Mouse (Mus musculus) lung, embryonic 16.5 days (tissue): Measurements from ENCODE around the gene Pla2g15. TPM values are rescaled to one million over a fixed set of nuclear protein-coding genes. Genes with fewer than 3 reads are reported as not detected.

Experiments used
- ATAC-seq: fragments of 200-750 bp; cut with Nextera tagmentation; 2 replicates; pipeline ENCODE4 v1.8.0; 2017; ENCODE audit warnings: low read depth, mild to moderate bottlenecking, moderate library complexity
- H3K27ac ChIP-seq: fragments of 300-500 bp; sonication (generic); 2 replicates; pipeline ENCODE4 v1.5.1; 2014; ENCODE audit warnings: mild to moderate bottlenecking, control low read depth, low read length
- H3K27me3 ChIP-seq: fragments of 300-500 bp; sonication (generic); 2 replicates; pipeline ENCODE4 v1.6.1; 2014; ENCODE audit warnings: low read depth, low read length, mixed read lengths; ENCODE audit not compliant: control insufficient read depth, insufficient read depth
- H3K36me3 ChIP-seq: fragments of 300-500 bp; sonication (generic); 2 replicates; pipeline ENCODE4 v1.6.1; 2014; ENCODE audit warnings: low read length; ENCODE audit not compliant: control insufficient read depth, insufficient read depth
- H3K4me1 ChIP-seq: fragments of 300-500 bp; sonication (generic); replicated peaks from 2 replicates; pipeline ENCODE4 v1.6.1; 2014; ENCODE audit warnings: low read length, mixed read lengths; ENCODE audit not compliant: control insufficient read depth, insufficient read depth
- H3K4me2 ChIP-seq: fragments of 300-500 bp; sonication (generic); 2 replicates; pipeline ENCODE4 v1.6.1; 2014; ENCODE audit warnings: low read depth, low read length, control low read depth
- H3K4me3 ChIP-seq: fragments of 300-500 bp; sonication (generic); 2 replicates; pipeline ENCODE4 v1.5.1; 2014; ENCODE audit warnings: mild to moderate bottlenecking, low read length, control low read depth
- H3K9ac ChIP-seq: fragments of 300-500 bp; sonication (generic); 2 replicates; pipeline ENCODE4 v1.6.1; 2014; ENCODE audit warnings: low read length, control low read depth
- H3K9me3 ChIP-seq: fragments of 300-500 bp; sonication (generic); 2 replicates; pipeline ENCODE4 v1.6.1; 2016; ENCODE audit warnings: low read length; ENCODE audit not compliant: control insufficient read depth
- WGBS: fragments of 180-500 bp; shearing (Covaris S2); extraction: QIAGEN DNeasy Blood & Tissue Kit; methylation state at CpG from one replicate; pipeline ENCODE4 v1.1.7; 2014; 5-methylcytosine and 5-hydroxymethylcytosine counted together
- polyA plus RNA-seq: library from polyadenylated mRNA; unstranded; fragments of >200 nt; fragmentation: Nextera tagmentation; extraction: Ambion mirVana; gene quantifications from 2 replicates; pipeline ENCODE4 v1.2.1, GENCODE M21; 2015

The Pla2g15 gene
- polyA plus RNA-seq, 1 experiment from 2014 or later: 12.8 TPM

GRCm38 (mm10) chr8:106123443-106123842, 26.8 kb upstream of the Pla2g15 start:
- Histone ChIP-seq H3K9ac (no peak overlapping the region), H3K27me3 (no peaks in the 10 kb centered on the region), H3K9me3 (no peaks in the 10 kb centered on the region), H3K4me1 (no peaks in the 10 kb centered on the region), H3K4me2 (no peak overlapping the region), H3K36me3 (0 out of 2 replicates have a peak, but pooled peaks cover 2% of the 10 kb centered on the region), H3K27ac (no peak overlapping the region), H3K4me3 (no peak overlapping the region)
- ATAC-seq: no peak
- 81% methylated on average over 3 of the region's 3 CpGs for WGBS

- H3K9me3 ChIP-seq: no peaks in the 10 kb centered on the region
- no peaks in the 10 kb centered on the region for H3K27me3 ChIP-seq
- 78% methylated on average over 1 of the region's 1 CpGs for WGBS
- no peaks in the 10 kb centered on the region for H3K4me1 ChIP-seq
- H3K9ac ChIP-seq: no peak overlapping the region
- peaks cover 8% of the 10 kb centered on the region for H3K36me3 ChIP-seq
- H3K27ac ChIP-seq: no peak overlapping the region
- H3K4me2 ChIP-seq: no peak overlapping the region
- no peak for ATAC-seq
- H3K4me3 ChIP-seq: no peak overlapping the region
Measured at GRCm38 (mm10) chr8:106126055-106126454, 24.1 kb upstream of the Pla2g15 start.

DNA sequence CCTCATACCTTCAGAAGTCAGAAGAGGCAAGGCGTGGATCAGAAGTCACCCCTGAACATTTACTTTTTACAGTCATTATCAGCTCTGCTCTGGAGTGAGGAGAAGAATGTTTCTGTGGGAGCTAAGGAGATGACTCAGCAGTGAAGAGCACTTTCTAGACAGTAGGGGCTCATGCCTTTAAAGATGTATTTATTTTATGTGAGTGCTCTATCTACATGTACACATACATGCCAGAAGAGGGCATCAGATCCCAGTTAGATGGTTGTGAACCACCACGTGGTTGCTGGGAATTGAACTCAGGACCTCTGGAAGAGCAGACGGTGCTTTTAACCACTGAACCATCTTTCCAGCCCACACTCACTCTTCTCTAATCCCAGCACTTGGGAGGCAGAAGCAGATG, 23.1 kb upstream of the Pla2g15 start:
- peaks cover 15% of the 10 kb centered on the region for H3K36me3 ChIP-seq

DNA sequence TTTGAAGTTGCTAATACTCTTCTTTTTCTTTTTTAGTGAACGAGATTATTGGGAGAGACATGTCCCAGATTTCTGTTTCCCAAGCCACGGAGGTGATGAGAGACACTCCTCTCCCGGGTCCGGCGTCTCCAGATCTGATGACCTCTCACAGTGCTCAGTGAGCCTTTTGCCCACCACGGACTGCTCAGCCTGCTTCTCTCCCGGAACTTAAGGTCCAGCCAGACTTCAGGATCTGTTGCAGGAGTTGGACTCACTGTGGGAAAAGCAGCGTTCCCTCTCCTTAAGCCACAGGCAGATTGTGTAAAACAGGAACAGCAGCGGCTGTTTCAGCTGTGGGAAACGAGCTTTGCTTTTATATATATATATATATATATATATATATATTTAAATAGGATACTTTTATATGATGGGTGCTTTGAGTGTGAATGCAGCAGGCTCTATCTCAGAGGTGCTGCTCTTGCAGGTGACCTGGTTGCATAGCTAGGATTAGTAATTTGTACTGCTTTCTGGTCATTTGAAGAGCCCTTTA, 22.3 kb upstream of the Pla2g15 start:
- H3K9me3 ChIP-seq: no peaks in the 10 kb centered on the region
- H3K4me1 ChIP-seq: no peaks in the 10 kb centered on the region
- WGBS: 83% methylated on average over 10 of the region's 10 CpGs
- no peak overlapping the region for H3K4me3 ChIP-seq
- ATAC-seq: no peak
- no peaks in the 10 kb centered on the region for H3K27me3 ChIP-seq
- no peak overlapping the region for H3K27ac ChIP-seq
- H3K4me2 ChIP-seq: no peak overlapping the region
- H3K9ac ChIP-seq: no peak overlapping the region
- H3K36me3 ChIP-seq: peaks cover 23% of the 10 kb centered on the region

More for the DNA sequence above, 23.1 kb upstream of the Pla2g15 start:
- Histone ChIP-seq H3K9ac (no peak overlapping the region), H3K4me3 (no peak overlapping the region), H3K4me1 (no peaks in the 10 kb centered on the region), H3K27me3 (no peaks in the 10 kb centered on the region), H3K9me3 (no peaks in the 10 kb centered on the region), H3K4me2 (no peak overlapping the region), H3K27ac (no peak overlapping the region)
- WGBS: 58% methylated on average over 3 of the region's 3 CpGs
- peak; percentile 52; the same call in 1 of the 2 replicates for ATAC-seq

GRCm38 (mm10) chr8:106129232-106129930, 20.8 kb upstream of the Pla2g15 start:
- Histone ChIP-seq H3K9ac (no peak overlapping the region), H3K4me2 (no peak overlapping the region), H3K9me3 (no peaks in the 10 kb centered on the region), H3K27me3 (no peaks in the 10 kb centered on the region; the same call in 1 of the 2 replicates), H3K36me3 (peaks cover 21% of the 10 kb centered on the region), H3K4me1 (0 out of 2 replicates have a peak, but pooled peaks cover 3% of the 10 kb centered on the region), H3K27ac (no peak overlapping the region), H3K4me3 (no peak overlapping the region)
- ATAC-seq: no peak

DNA sequence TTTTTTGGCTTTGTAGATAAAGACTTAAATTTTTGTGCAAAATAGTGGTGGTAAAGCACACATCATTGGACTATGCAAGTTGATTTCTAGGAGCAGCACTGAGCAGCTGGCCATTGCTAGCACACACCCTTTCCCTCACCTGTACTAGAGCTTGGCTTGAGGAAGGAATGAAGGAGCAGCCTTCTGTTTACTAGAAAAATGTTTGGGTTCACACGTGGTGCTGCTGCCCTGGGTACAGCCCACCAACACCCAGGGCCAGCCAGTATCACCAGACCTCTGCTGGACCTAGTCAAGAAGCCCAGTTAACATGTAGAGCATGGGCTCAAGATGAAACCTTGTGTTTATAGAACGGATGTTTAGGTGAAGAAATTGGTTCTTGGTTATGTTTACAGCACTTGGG, 20.2 kb upstream of the Pla2g15 start:
- H3K27ac ChIP-seq: no peak overlapping the region
- H3K9ac ChIP-seq: no peak overlapping the region
- H3K4me3 ChIP-seq: no peak overlapping the region
- 72% methylated on average over 2 of the region's 2 CpGs for WGBS
- peaks cover 5% of the 10 kb centered on the region for H3K27me3 ChIP-seq
- no peak overlapping the region for H3K4me2 ChIP-seq
- H3K4me1 ChIP-seq: 0 out of 2 replicates have a peak, but pooled peaks cover 3% of the 10 kb centered on the region
- ATAC-seq: no peak
- H3K36me3 ChIP-seq: peaks cover 21% of the 10 kb centered on the region
- no peaks in the 10 kb centered on the region for H3K9me3 ChIP-seq

DNA sequence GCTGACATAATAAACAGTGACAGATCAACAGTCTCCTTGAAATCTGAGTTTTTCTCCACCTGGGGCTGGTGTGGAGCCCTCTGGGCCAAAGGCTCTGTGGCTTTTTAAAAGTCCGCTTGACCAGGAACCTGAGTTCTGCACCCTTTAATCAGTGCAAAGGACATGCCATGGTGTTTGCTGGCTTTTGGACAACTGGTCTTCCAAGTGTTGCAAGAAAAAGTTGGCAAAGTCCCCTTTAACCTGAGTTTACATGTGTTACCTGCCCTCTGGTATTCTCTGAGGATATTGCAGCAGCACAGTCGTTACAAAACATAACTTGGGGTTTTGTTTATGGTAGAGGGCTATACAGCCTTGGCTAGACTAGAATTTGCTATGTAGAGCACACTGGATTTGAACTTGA, 19.7 kb upstream of the Pla2g15 start:
- no peak overlapping the region for H3K4me3 ChIP-seq
- 78% methylated on average over 2 of the region's 2 CpGs for WGBS
- H3K9me3 ChIP-seq: no peaks in the 10 kb centered on the region
- no peak overlapping the region for H3K9ac ChIP-seq
- H3K36me3 ChIP-seq: peaks cover 21% of the 10 kb centered on the region
- H3K27me3 ChIP-seq: peaks cover 10% of the 10 kb centered on the region
- H3K4me1 ChIP-seq: 0 out of 2 replicates have a peak, but pooled peaks cover 3% of the 10 kb centered on the region
- ATAC-seq: no peak
- no peak overlapping the region for H3K4me2 ChIP-seq
- no peak overlapping the region for H3K27ac ChIP-seq

DNA sequence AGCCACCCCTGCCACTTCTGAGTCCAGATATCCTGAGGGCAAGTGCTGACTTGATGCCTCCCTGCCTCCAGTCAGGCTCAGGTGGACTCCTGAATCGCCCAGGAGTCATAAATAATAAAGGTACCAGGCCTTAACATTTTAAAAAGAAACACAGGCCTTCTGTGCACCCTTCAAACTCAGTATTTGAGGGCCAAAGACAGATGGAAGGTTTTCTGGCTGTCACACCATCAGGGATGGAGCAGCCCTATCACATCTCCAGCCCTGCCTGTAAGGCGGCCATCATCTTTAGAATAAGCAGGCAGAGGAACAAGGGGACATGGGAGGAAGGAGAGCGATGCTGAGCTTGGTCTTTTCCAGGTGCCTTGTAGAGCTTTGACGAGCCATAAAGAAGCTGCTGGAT, 19.2 kb upstream of the Pla2g15 start:
- Histone ChIP-seq H3K27me3 (peaks cover 12% of the 10 kb centered on the region), H3K9me3 (no peaks in the 10 kb centered on the region), H3K4me3 (no peak overlapping the region), H3K36me3 (peaks cover 21% of the 10 kb centered on the region), H3K4me2 (no peak overlapping the region), H3K9ac (no peak overlapping the region), H3K27ac (no peak overlapping the region), H3K4me1 (0 out of 2 replicates have a peak, but pooled peaks cover 3% of the 10 kb centered on the region)
- no peak for ATAC-seq
- WGBS: 84% methylated on average over 4 of the region's 4 CpGs

DNA sequence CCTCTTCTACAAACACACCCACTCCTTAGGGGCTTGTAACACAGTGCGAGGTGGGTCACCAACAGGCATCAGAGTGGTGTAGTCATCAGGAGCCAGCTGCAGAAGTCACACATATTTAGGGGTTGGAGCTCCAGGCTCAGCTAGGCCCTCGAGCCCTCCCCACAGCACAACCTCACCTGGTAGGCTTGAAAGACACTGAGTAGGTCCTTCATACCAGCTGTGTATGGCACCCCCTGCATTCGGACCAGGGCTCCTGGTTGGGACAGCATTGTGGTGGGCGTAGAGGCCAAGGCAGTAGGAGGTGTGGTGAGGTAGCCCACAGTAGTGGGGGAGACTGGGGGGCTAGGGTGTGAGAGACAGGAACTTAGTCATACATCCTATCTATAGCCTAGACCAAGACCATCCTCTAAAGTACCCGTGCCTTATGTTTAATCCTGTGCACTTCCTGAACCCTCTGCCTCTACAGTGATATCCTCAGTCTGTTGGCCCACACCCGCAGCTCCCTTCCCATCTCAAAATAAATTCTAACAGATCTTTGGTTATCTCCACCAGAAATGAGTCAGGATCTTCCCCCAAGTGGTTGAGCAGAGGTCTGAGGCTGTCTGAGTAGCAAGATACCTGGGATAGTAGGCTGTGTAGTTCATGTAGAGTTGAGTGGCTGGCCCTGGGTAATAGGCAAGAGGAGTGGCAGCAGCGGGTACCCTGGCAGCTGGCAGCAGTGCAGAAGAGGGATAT, 18.5 kb upstream of the Pla2g15 start:
- no peak overlapping the region for H3K4me3 ChIP-seq
- 77% methylated on average over 7 of the region's 7 CpGs for WGBS
- H3K9me3 ChIP-seq: no peaks in the 10 kb centered on the region
- peaks cover 16% of the 10 kb centered on the region for H3K27me3 ChIP-seq
- peaks cover 5% of the 10 kb centered on the region; the same call in 1 of the 2 replicates for H3K4me1 ChIP-seq
- no peak overlapping the region for H3K4me2 ChIP-seq
- ATAC-seq: no peak
- no peak overlapping the region for H3K9ac ChIP-seq
- peaks cover 21% of the 10 kb centered on the region for H3K36me3 ChIP-seq
- H3K27ac ChIP-seq: no peak overlapping the region
